Mouse (Mus musculus) kidney, adult 8-10 months (tissue): ENCODE data around the gene H2-DMb2.
A peak's percentile ranks its signal among the peaks of the same experiment; 100 is the strongest.
"Not testable (repeated sequence)": the region's sequence is repeated elsewhere in the genome, so short reads cannot be mapped to it uniquely, and the experiment has no call there.

Source experiments
- DNase-seq, 2 experiments: peaks; one replicate each; pipeline ENCODE4 v3.0.0; 2022

Gene H2-DMb2

DNA sequence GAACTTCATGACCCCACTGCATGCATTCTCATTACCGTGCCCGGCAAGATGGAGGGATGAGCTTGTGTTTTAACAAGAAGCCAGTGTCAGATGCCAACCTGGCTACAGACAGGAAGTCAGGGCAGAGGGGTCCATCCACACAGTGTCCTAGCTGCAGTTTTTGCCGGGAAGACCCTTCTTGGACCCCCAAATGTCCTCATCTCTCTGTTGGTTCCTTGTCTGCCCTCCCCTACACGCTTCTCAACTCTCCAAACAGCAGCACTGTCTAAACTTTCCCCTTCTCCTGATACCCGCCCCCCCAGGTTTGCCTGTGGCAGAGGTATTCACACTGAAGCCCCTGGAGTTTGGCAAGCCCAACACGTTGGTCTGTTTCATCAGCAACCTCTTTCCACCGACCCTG, 5.5 kb upstream of the H2-DMb2 start:
- no peak for DNase-seq

- DNase-seq, result no peak
Measured at GRCm38 (mm10) chr17:34138655-34139054, 4.5 kb upstream of the H2-DMb2 start.

- peak; percentile 39 to 53 for DNase-seq
Measured at GRCm38 (mm10) chr17:34139416-34139815, 3.7 kb upstream of the H2-DMb2 start.

- no peak for DNase-seq
Measured at GRCm38 (mm10) chr17:34140240-34140639, 2.9 kb upstream of the H2-DMb2 start.

DNA sequence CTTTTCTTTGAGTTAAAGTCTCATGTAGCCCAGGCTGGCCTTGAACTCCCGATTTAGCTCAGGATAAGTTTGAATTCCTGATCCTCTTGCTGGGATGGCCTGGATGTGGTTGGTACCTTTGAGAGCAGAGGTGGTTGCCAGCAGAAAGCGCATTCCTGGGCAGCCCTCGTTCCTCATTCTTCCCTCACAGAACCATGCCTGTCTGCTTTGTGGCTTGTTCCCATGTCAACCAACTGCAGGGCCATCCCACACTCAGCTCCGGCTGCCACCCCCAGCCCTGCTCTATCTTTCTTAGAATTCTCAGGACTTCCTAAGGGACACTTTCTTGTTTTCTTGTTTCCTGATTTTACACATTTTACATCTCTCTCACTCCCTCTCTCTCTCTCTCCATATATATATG, 1.7 kb upstream of the H2-DMb2 start:
- no peak for DNase-seq

- DNase-seq, result no peak
Measured at GRCm38 (mm10) chr17:34142456-34143010, 574 bp upstream of the H2-DMb2 start.

DNA sequence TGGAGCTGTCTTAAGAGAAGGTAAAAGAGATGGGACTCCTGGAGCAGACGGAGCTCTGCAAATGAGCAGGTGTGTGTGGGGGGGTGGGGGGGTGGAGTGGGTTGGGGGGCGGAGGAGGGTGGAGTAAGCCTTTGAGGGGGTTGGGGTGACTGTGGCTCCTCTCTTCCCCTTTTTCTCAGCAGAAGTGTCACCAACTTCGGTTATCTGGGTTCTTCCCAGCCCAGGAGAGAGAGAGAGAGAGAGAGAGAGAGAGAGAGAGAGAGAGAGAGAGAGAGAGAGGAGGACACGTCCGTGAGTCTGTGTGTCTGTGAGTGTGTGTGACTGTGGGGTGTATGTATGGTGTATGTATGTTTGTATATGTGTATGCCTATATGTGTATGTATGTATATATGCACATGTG, 354 bp downstream of the H2-DMb2 start:
- DNase-seq, result no peak

DNA sequence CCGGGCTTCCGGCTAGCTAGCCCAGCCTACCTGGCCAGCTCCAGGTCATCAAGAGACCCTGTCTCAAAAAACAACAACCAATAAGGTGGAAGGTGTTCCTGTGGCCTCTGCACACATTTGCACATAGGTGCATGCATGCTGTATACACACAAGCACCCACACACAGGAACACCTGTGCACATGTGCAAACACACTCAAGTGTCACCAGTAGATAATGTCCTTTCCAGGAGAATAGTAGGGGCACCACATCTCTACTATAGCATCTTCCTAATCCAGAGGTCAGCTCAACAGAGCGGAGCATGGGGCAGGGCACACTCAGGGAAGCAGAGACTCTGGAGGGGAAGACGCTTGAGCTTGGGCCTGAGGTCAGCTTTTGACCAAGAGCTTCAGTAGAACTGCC, 1.1 kb downstream of the H2-DMb2 start:
- not testable (repeated sequence) for DNase-seq

DNA sequence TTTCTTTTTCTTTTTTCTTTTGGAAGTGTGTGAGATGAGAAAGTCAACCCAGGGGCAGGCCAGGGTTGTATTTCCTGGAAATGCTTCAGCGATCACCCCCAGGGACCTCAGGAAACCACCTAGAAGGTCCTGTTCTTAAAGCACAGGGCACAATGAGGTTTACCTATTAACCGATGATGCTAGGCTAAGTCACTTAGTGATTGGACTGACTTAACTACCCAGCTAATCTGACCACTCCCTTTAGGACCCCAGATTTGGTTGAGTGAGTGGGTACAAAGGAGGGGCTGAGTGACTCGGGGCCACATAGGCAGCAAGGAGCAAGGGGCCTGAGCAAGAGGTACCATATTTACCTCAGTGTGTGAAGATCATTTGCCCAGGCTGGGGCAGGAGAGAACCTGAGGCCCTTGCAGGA, 1.9 kb downstream of the H2-DMb2 start:
- DNase-seq, result no peak

GRCm38 (mm10) chr17:34152923-34153322, 9.8 kb downstream of the H2-DMb2 start, which contains the start of gene H2-DMb1:
TSS of gene H2-DMb1 (plus strand) at chr17:34153072.
- DNase-seq, result peak; percentile 76 to 79

DNA sequence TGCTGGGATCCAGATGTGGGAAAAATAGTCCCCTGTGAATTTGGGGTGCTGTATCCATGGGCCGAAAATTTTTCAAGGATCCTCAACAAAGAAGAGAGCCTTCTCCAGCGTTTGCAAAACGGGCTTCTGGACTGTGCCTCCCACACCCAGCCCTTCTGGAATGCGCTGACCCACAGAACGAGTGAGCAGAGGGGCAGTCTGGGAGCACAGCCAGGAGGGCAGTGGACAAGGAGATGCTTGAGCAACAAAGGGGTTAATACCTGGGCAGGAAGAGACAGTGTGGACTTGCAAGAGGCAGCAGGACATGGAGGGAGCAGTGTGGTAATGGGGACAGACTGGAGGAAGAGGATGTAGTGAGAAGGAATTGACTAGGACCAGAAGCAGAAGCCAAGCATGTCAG, 12.4 kb downstream of the H2-DMb2 start:
- DNase-seq, result no peak

DNA sequence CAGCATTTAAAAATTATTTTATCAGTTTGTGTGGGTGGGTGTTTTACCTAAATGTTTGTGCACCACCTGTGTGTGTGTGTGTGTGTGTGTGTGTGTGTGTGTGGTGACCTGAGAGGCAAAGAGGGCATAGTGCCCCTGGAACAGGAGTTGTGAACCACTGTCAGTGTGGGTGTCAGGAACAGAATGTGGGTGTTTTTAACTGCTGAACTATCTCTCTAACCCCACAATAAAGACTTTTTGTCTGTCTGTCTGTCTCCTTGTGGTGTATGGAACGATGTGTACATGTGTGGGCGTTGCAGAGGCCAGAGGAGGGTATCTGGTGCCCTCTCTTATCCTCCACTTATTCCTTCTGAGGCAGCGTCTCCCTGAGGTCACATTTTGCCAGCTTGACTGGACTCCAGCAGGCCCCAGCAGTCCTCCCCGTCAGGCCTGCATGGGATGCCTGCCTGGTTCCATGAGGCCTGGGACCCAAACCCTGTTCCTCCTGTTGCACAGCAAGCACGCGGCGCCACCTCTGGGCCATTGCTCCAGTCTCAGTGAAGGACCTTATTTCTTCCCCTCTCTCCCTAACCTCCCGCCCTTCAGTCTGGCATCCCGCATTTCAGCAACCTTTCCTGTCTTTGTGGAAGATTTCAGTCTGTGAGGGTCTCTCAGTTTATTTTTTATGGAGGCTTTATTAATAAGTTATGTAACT, 21.2 kb downstream of the H2-DMb2 start:
- no peak for DNase-seq

DNA sequence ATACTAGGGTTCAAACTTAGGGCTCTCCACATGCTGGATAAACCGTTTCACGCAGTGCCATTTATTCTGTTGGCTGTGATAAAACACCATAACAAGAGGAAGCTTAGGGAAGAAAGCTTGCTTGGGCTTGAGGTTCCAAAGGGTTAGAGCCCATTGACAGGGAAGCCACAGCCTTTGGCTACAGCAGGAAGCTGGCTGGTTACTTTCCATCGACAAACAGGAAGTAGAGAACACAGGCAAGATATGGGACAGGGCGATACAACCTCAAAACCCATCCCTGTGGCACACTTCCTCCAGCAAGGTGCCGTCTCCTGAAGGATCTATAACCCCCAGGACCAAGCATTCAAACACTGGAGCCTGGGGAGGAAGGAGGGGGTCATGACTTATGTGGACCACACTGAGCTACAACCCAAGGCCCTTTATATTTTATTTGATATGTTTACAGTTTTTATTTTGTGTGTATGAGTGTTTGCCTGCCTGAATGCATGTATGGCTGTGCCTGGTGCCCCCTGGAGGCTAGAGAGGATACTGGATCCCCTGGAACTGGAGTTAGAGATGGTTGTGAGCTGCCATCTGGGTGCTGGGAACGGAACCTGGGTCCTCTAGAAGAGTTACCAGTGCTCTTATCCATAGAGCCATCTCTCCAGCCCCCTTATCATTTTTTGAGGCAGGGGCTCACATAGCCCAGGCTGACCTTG, 22.1 kb downstream of the H2-DMb2 start:
- DNase-seq, result no peak

- DNase-seq, result peak; percentile 31 to 39
Measured at GRCm38 (mm10) chr17:34169279-34169678, 26.2 kb downstream of the H2-DMb2 start.

- no peak for DNase-seq
Measured at GRCm38 (mm10) chr17:34170487-34170876, 27.4 kb downstream of the H2-DMb2 start.

DNA sequence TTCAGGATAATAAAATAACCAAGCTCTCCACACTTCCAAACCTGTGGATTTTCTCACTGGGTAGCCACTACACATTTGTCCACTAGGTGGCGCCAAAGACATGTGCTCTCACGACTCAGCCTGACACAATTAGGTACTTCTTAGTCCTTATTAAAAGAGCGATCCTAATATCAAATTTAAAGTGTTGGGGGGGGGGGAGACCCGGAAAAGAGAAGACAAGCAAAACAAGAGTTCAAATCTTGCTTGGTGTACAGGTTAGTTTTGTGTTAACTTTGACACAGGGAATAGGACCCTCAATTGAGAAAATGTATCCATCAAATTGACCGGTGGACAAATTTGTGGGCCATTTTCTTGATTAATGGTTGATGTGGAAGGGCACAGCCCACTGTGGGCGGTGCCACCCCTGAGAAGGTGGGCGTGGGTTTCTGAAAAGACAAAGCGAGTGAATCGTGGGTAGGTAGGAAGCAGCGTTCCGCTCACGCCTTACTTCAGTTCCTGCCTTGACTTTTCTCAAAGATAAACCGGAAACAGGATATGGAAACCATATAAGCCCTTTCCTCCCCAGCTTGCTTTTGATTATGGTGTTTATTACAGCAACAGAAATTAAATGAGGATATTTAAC, 27.9 kb downstream of the H2-DMb2 start:
- peak; percentile 66 to 90 for DNase-seq

DNA sequence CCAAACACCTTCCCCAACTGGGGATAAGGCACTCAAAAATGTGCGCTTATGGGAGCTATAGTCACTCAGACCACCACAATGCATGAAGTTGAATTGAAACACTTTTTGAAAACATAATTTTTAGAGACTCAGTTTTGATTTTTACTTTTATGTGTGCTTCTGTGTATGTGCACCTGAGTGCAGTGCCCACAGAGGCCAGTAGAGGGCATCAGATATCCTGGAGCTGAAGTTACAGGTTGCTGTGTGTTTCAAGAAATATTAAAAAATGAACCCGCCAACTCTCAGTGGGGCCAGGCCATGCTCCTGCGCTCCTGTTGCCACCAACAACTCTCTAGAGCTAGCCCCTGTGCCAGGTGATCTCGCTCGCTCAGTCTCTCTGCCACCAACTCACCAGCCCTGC, 29.4 kb downstream of the H2-DMb2 start:
- no peak for DNase-seq

DNA sequence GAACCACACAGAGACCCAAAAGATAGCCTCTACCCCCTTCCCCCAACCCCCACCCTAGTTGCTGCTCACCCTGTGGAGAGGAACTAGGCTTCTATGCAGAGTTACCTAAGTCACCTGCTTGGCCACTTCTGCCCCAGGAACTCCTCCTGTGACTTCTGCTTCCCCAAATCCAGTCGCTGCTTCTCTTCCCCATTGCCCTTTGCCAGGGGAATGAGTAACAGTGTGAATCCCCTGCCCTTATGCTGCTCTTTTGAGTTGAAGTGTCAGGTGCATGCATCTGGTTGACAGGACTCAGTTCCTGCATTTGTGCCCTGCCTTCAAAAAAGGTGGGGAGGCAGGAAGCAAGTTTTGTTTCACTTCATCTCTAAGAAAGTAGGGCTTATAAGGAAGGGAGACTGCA, 31.0 kb downstream of the H2-DMb2 start:
- DNase-seq, result no peak

DNA sequence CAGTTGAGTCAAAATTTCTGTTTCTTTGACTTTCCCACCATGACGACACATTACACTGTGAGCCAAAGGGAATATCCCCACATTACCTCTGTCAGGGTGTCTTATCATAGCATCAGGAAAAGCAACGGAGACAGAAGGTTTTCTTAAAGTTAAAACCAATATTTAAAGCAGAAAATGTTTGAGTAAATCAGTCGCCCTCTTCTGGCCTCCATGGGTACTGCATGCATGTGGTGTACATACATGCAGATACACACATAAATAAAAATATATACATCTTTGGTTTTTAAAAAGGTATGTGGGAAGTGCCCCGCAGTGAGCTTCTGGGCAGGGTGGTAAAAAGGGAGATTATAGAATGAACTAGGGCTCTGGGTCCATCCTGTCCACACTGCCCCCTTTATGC, 34.1 kb downstream of the H2-DMb2 start:
- DNase-seq, result no peak

GRCm38 (mm10) chr17:34179019-34179418, 35.9 kb downstream of the H2-DMb2 start:
- no peak for DNase-seq

GRCm38 (mm10) chr17:34179913-34180859, 37.1 kb downstream of the H2-DMb2 start:
- DNase-seq, result no peak

- DNase-seq, result no peak
Measured at GRCm38 (mm10) chr17:34183564-34184219, 40.6 kb downstream of the H2-DMb2 start.
